Mouse (Mus musculus) ES-Bruce4 (cell line): ENCODE measurements around the gene Akap11.

Experiments
- CTCF ChIP-seq: IDR thresholded peaks from one replicate; pipeline ENCODE4 v1.8.1; 2011; ENCODE audit warnings: low read depth, low read length
- POLR2A ChIP-seq: IDR thresholded peaks from one replicate; pipeline ENCODE4 v1.8.1; 2011; ENCODE audit warnings: low read length; ENCODE audit not compliant: insufficient read depth

DNA sequence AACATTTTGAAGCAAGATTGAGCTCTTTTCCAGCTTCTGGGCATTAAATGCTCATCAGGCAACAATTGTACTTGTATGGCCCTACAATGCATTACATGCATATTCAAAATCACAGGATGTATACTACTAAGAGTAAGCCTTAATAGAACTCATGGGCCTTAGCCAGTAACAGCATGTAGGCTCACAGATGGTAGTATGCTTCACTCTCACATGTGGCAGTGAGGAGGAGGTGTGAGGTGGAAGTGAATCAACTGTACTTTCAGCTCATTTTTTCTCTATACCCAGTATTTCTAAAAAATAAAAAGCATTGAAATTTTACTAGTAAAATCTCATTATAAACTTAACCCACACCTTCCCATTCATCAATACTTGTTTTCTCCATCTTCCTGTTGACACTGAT lies 45.2 kb downstream of the Akap11 start:
- TF ChIP-seq POLR2A (no peak), CTCF (no peak)
